Mouse (Mus musculus) CH12.LX (cell line): ENCODE measurements around the gene Rnf44. TPM values are rescaled to one million over a fixed set of nuclear protein-coding genes. Genes with fewer than 3 reads are reported as not detected.

Experiments used
- DNase-seq: peaks from one replicate; pipeline ENCODE4 v3.0.0-alpha.2; 2013; ENCODE audit errors: extremely low read depth
- H3K27ac ChIP-seq: 2 replicates; pipeline ENCODE4 v1.5.1; 2012; ENCODE audit warnings: low read depth, mild to moderate bottlenecking, control low read depth, moderate library complexity; ENCODE audit not compliant: insufficient read depth
- H3K27me3 ChIP-seq: replicated peaks from 2 replicates; pipeline ENCODE3; 2012; ENCODE audit warnings: inconsistent platforms
- H3K36me3 ChIP-seq, 2 experiments: replicated peaks in 1 of 2; 2 replicates each; pipeline versions ENCODE3 to v1.6.1; 2012; ENCODE audit warnings: inconsistent platforms in 1 of 2, low read length in 1 of 2, mild to moderate bottlenecking in 1 of 2, mixed read lengths in 1 of 2, moderate library complexity in 1 of 2; ENCODE audit not compliant: control insufficient read depth in 1 of 2, insufficient read depth in 1 of 2
- H3K4me1 ChIP-seq, 2 experiments: 2 replicates each; pipeline ENCODE4 v1.6.1; 2012; ENCODE audit warnings: inconsistent platforms in 1 of 2, moderate library complexity in 1 of 2; ENCODE audit not compliant: insufficient read depth in 2 of 2, control insufficient read depth in 1 of 2
- H3K4me2 ChIP-seq: 2 replicates; pipeline ENCODE4 v1.6.1; 2012; ENCODE audit warnings: low read depth, mild to moderate bottlenecking, control low read depth; ENCODE audit not compliant: poor library complexity, insufficient read depth, severe bottlenecking
- H3K4me3 ChIP-seq, 3 experiments: fragments of 150-350 bp in 1 of 3; sonication (generic) in 1 of 3; replicated peaks in 1 of 3; 2 replicates each; pipeline versions ENCODE3 to v1.5.1; 2011 to 2012; ENCODE audit warnings: low read depth in 2 of 3, low read length in 2 of 3, mild to moderate bottlenecking in 2 of 3, moderate library complexity in 2 of 3, control low read depth in 1 of 3, improper control_type of control experiment in 1 of 3, inconsistent platforms in 1 of 3, mixed read lengths in 1 of 3; ENCODE audit not compliant: poor library complexity in 1 of 3
- H3K79me2 ChIP-seq: replicated peaks from 2 replicates; pipeline ENCODE4 v1.6.1; 2012; ENCODE audit warnings: mild to moderate bottlenecking, moderate library complexity; ENCODE audit not compliant: control insufficient read depth, poor library complexity, insufficient read depth, severe bottlenecking; ENCODE audit errors: extremely low read depth
- H3K9ac ChIP-seq: 2 replicates; pipeline ENCODE4 v1.6.1; 2012; ENCODE audit warnings: low read depth, mild to moderate bottlenecking, control low read depth, moderate library complexity; ENCODE audit not compliant: insufficient read depth
- H3K9me3 ChIP-seq: replicated peaks from 2 replicates; pipeline ENCODE3; 2012; ENCODE audit warnings: low read length, inconsistent platforms, mixed read lengths
- CHD1 ChIP-seq: IDR thresholded peaks from 2 replicates; pipeline ENCODE4 v1.6.1; 2012; ENCODE audit warnings: low read depth, low read length, improper control_type of control experiment, inconsistent platforms
- CTCF ChIP-seq, 2 experiments: IDR thresholded peaks in 1 of 2; conservative IDR thresholded peaks in 1 of 2; 2 replicates each; pipeline ENCODE4 v1.5.1; 2011 to 2012; ENCODE audit warnings: low read depth in 2 of 2, low read length in 2 of 2, improper control_type of control experiment in 1 of 2, inconsistent platforms in 1 of 2, mild to moderate bottlenecking in 1 of 2, moderate library complexity in 1 of 2
- E2F4 ChIP-seq: IDR thresholded peaks from 2 replicates; pipeline ENCODE4 v1.6.1; 2011; ENCODE audit warnings: low read depth, low read length, improper control_type of control experiment; ENCODE audit not compliant: insufficient replicate concordance
- ELF1 ChIP-seq: IDR thresholded peaks from 2 replicates; pipeline ENCODE4 v1.6.1; 2014; ENCODE audit warnings: low read depth, mild to moderate bottlenecking, inconsistent platforms, low read length, improper control_type of control experiment
- EP300 ChIP-seq: IDR thresholded peaks from 2 replicates; pipeline ENCODE4 v1.6.1; 2011; ENCODE audit warnings: low read length, improper control_type of control experiment
- ETS1 ChIP-seq: conservative IDR thresholded peaks from 2 replicates; pipeline ENCODE4 v1.6.1; 2012; ENCODE audit warnings: low read depth, mild to moderate bottlenecking, inconsistent platforms, low read length, improper control_type of control experiment, moderate library complexity
- HCFC1 ChIP-seq: IDR thresholded peaks from 2 replicates; pipeline ENCODE4 v1.6.1; 2012; ENCODE audit warnings: low read depth, mild to moderate bottlenecking, inconsistent platforms, low read length, improper control_type of control experiment
- IRF4 ChIP-seq: IDR thresholded peaks from 2 replicates; pipeline ENCODE4 v1.6.1; 2014; ENCODE audit warnings: low read depth, mild to moderate bottlenecking, inconsistent platforms, low read length, improper control_type of control experiment
- KAT2A ChIP-seq: IDR thresholded peaks from 2 replicates; pipeline ENCODE4 v1.6.1; 2012; ENCODE audit warnings: low read length, improper control_type of control experiment, inconsistent platforms; ENCODE audit not compliant: insufficient replicate concordance
- MAZ ChIP-seq: IDR thresholded peaks from 2 replicates; pipeline ENCODE4 v1.6.1; 2012; ENCODE audit warnings: low read depth, mild to moderate bottlenecking, inconsistent platforms, low read length, improper control_type of control experiment, moderate library complexity
- MYC ChIP-seq: IDR thresholded peaks from 2 replicates; pipeline ENCODE4 v1.6.1; 2011; ENCODE audit warnings: low read depth, mild to moderate bottlenecking, improper control_type of control experiment, low read length
- NRF1 ChIP-seq: IDR thresholded peaks from 2 replicates; pipeline ENCODE4 v1.6.1; 2014; ENCODE audit warnings: low read depth, mild to moderate bottlenecking, inconsistent platforms, low read length, improper control_type of control experiment, moderate library complexity
- POLR2A ChIP-seq: IDR thresholded peaks from 2 replicates; pipeline ENCODE4 v1.6.1; 2011; ENCODE audit warnings: low read depth, mild to moderate bottlenecking, improper control_type of control experiment, low read length
- POLR2AphosphoS2 ChIP-seq: IDR thresholded peaks from 2 replicates; pipeline ENCODE4 v1.6.1; 2011; ENCODE audit warnings: low read depth, low read length, improper control_type of control experiment
- RAD21 ChIP-seq: IDR thresholded peaks from 2 replicates; pipeline ENCODE4 v1.6.1; 2011; ENCODE audit warnings: low read depth, mild to moderate bottlenecking, low read length, improper control_type of control experiment, moderate library complexity
- RCOR1 ChIP-seq: conservative IDR thresholded peaks from 2 replicates; pipeline ENCODE4 v1.6.1; 2012; ENCODE audit warnings: low read depth, mild to moderate bottlenecking, inconsistent platforms, low read length, improper control_type of control experiment
- SMC3 ChIP-seq: IDR thresholded peaks from 2 replicates; pipeline ENCODE4 v1.6.1; 2011; ENCODE audit warnings: low read depth, low read length, improper control_type of control experiment
- TCF12 ChIP-seq: IDR thresholded peaks from 2 replicates; pipeline ENCODE4 v1.6.1; 2014; ENCODE audit warnings: low read depth, mild to moderate bottlenecking, inconsistent platforms, low read length, improper control_type of control experiment
- USF1 ChIP-seq: IDR thresholded peaks from 2 replicates; pipeline ENCODE4 v1.6.1; 2014; ENCODE audit warnings: low read depth, mild to moderate bottlenecking, inconsistent platforms, low read length, improper control_type of control experiment
- USF2 ChIP-seq: conservative IDR thresholded peaks from 2 replicates; pipeline ENCODE4 v1.6.1; 2011; ENCODE audit warnings: low read depth, low read length, improper control_type of control experiment
- ZC3H11A ChIP-seq: IDR thresholded peaks from 2 replicates; pipeline ENCODE4 v1.6.1; 2012; ENCODE audit warnings: low read depth, mild to moderate bottlenecking, inconsistent platforms, low read length, improper control_type of control experiment
- ZKSCAN1 ChIP-seq: IDR thresholded peaks from 2 replicates; pipeline ENCODE4 v1.6.1; 2012; ENCODE audit warnings: low read depth, inconsistent platforms, low read length, improper control_type of control experiment, borderline replicate concordance
- ZNF384 ChIP-seq: IDR thresholded peaks from 2 replicates; pipeline ENCODE4 v1.6.1; 2012; ENCODE audit warnings: low read depth, low read length, improper control_type of control experiment, inconsistent platforms
- dilution Hi-C: fragments of 300-500 bp; cut with MboI; formaldehyde crosslinking; loops from 2 replicates; pipeline ENCODE4 v1.14.3; 2020; ENCODE audit warnings: low sequenced_read_pairs; ENCODE audit not compliant: extremely low pct_unique_long_range_greater_than_20kb, extremely low pct_ligation_motif_present
- in situ Hi-C: fragments of 300-500 bp; cut with MboI; formaldehyde crosslinking; loops from 3 replicates; pipeline ENCODE4 v1.14.3; 2019; ENCODE audit warnings: low sequenced_read_pairs, low pct_ligation_motif_present, low pct_unique_long_range_greater_than_20kb, mixed read lengths
- polyA plus RNA-seq: library from polyadenylated mRNA; unstranded; fragments of >175 nt; gene quantifications from 2 replicates; pipeline ENCODE4 v1.2.1, GENCODE M21; 2012; ENCODE audit warnings: low read depth; ENCODE audit not compliant: insufficient read length
- total RNA-seq, 2 experiments: library from RNA; depleted of rRNA; stranded (reverse); fragments of 300-350 nt in 1 of 2; fragments of >200 nt in 1 of 2; gene quantifications; 2 replicates each; pipeline ENCODE4 v1.2.3; 2012 to 2014

Rnf44 gene
- total and polyA plus RNA-seq, 3 experiments = 6.7 to 38.1 (median 12.3) TPM

DNA sequence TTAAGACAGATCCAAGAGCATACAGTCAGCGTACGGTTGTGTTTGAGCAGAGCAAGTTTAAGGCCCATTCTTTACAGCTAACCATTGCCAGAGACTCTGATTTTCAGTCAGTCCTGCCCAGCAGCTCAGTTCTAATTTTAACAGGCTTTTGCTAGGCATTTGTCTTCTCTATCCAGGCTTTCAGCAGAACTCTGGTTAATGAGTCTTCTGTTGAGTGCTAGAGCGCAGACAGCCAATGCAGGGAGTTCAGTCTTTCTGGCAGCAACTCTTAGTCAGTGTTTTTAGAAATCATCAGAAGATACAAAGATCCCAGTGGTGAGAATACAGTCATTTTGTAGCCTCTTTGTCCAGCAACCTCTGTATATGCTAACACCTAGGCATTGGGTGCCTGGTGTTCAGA, 43.2 kb downstream of the Rnf44 start:
- H3K27me3 ChIP-seq = no peaks in the 10 kb centered on the region

DNA sequence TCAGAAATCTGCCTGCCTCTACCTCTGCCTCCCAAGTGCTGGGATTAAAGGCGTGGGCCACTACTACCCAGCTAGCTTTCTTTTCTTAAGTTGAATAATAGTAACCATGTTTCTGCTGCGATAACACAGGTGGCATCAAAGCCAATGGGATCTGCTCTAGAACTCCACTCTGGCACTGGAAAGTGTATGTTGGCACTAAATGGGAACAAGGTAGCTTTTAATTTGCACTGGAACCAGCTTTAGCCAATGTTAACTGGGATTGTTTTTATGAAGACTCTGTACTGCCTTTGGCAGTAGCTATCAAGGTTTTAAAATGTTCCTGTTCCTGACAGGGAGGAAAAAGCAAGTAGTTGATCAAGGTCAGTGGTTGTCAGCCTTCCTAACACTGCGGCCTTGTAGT, 58.7 kb downstream of the Rnf44 start:
- no peak for TF ChIP-seq POLR2A
- TF ChIP-seq CHD1 = no peak
- TF ChIP-seq ZC3H11A = no peak
- no peak for TF ChIP-seq IRF4
- no peak for TF ChIP-seq RAD21
- no peak for TF ChIP-seq ZNF384
- TF ChIP-seq SMC3 = no peak
- no peak for TF ChIP-seq KAT2A
- TF ChIP-seq POLR2AphosphoS2 = no peak
- no peak for TF ChIP-seq ETS1
- TF ChIP-seq CTCF (conservative IDR thresholded peaks at IDR 0.05 in 1 of 2, IDR thresholded peaks at IDR 0.05 in 1 of 2; ENCODE audit: low read depth in 2 of 2, low read length in 2 of 2) = no peak
- Histone ChIP-seq H3K4me2 (no peak overlapping the region), H3K9ac (no peak overlapping the region), H3K9me3 (no peaks in the 10 kb centered on the region), H3K27me3 (no peaks in the 10 kb centered on the region), H3K36me3 (peaks cover 30 to 73% of the 10 kb centered on the region in 2 experiments), H3K27ac (no peak overlapping the region), H3K4me1 (peaks cover 0 to 2% of the 10 kb centered on the region in 2 experiments; a peak in 1 of 4 replicates), H3K4me3 (no peak overlapping the region), H3K79me2 (peaks cover 56% of the 10 kb centered on the region)
- in situ Hi-C loops = no loop called here
- DNase-seq = no peak
- dilution Hi-C loops = no loop called here

More for the DNA sequence above, 43.2 kb downstream of the Rnf44 start:
- Histone ChIP-seq H3K9me3 (no peaks in the 10 kb centered on the region), H3K36me3 (peaks cover 83 to 98% of the 10 kb centered on the region in 2 experiments), H3K79me2 (no peaks in the 10 kb centered on the region; the same call in 1 of the 2 replicates), H3K27ac (no peak overlapping the region)
- dilution Hi-C loops = no loop called here
- in situ Hi-C loops = no loop called here
- TF ChIP-seq POLR2AphosphoS2 (no peak), E2F4 (no peak), USF1 (no peak), EP300 (no peak), HCFC1 (no peak), RCOR1 (no peak), NRF1 (no peak), USF2 (no peak), ZKSCAN1 (no peak), TCF12 (no peak), IRF4 (no peak), ELF1 (no peak), MAZ (no peak), KAT2A (no peak), MYC (no peak)
- TF ChIP-seq, all 38 proteins: peak for 0
- Histone ChIP-seq H3K4me3 (no peak overlapping the region), H3K4me1 (no peaks in the 10 kb centered on the region), H3K4me2 (no peak overlapping the region), H3K9ac (no peak overlapping the region)
- no peak for DNase-seq
